ENCODE assay signal across 8 mouse cellular contexts in the genomic region with DNA sequence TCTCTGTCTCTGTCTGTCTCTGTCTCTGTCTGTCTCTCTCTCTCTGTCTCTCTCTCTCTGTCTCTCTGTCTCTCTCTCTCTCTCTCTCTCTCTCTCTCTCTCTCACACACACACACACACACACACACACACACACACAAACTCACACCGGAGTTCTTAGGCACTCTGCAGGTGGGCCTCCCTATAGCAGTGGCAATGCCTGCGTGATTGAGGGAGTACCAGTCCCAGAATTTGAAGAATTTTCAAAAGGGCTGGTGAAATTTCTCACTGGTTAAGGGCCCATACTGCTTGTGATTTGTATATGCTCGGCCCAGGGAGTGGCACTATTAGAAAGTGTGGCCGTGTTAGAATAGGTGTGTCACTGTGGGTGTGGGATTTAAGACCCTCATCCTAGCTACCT. TPM values are rescaled to one million over a fixed set of nuclear protein-coding genes. Genes with fewer than 3 reads are reported as not detected.
DNase-seq lines count a peak whose midpoint lies in the region; ATAC-seq lines count a peak whose summit lies in the region.
"Not testable (repeated sequence)": the region's sequence is repeated elsewhere in the genome, so short reads cannot be mapped to it uniquely, and the experiment has no call there.

No protein-coding gene starts in this region.

- not testable (repeated sequence) for H3K9me3 ChIP-seq in forebrain, embryonic 10.5 days; heart, embryonic 14.5 days (ENCODE audit: control insufficient read depth, low read length); intestine, embryonic 16.5 days (ENCODE audit: control insufficient read depth, low read length); limb, embryonic 15.5 days; megakaryocyte, embryonic 14.5 days; neural tube, embryonic 15.5 days (replicated peaks)

- H3K4me1 ChIP-seq in forebrain, embryonic 10.5 days = peaks cover 15% of the 10 kb centered on the region
- peaks cover 11 to 25% of the 10 kb centered on the region in 2 experiments for H3K4me1 ChIP-seq in heart, embryonic 14.5 days (ENCODE audit: control insufficient read depth in 2 of 2, insufficient read depth in 2 of 2, low read length in 2 of 2)
- not testable (repeated sequence) for H3K4me1 ChIP-seq in intestine, embryonic 16.5 days (ENCODE audit: control insufficient read depth, insufficient read depth, low read length)
- H3K4me1 ChIP-seq in limb, embryonic 15.5 days = peaks cover 11% of the 10 kb centered on the region; the same call in 1 of the 2 replicates
- H3K4me1 ChIP-seq in megakaryocyte, embryonic 14.5 days = peaks cover 43% of the 10 kb centered on the region
- peaks cover 17% of the 10 kb centered on the region for H3K4me1 ChIP-seq in neural tube, embryonic 15.5 days

- H3K4me3 ChIP-seq in forebrain, embryonic 10.5 days = peak overlapping the region; percentile 71
- peak overlapping the region; percentile 64 to 82 for H3K4me3 ChIP-seq in heart, embryonic 14.5 days (ENCODE audit: control insufficient read depth in 1 of 2, insufficient read depth in 1 of 2, low read depth in 1 of 2, low read length in 2 of 2)
- peak overlapping the region; percentile 74 for H3K4me3 ChIP-seq in intestine, embryonic 16.5 days (ENCODE audit: low read length)
- peak overlapping the region; percentile 60 for H3K4me3 ChIP-seq in limb, embryonic 15.5 days
- H3K4me3 ChIP-seq in megakaryocyte, embryonic 14.5 days (replicated peaks) = peak overlapping the region; percentile 93
- H3K4me3 ChIP-seq in neural tube, embryonic 15.5 days (replicated peaks) = peak overlapping the region; percentile 62

- peak overlapping the region; percentile 76 for H3K9ac ChIP-seq in heart, embryonic 14.5 days (ENCODE audit: low read length)
- H3K9ac ChIP-seq in intestine, embryonic 16.5 days (ENCODE audit: low read depth, low read length) = peak overlapping the region; percentile 79
- 0 out of 2 replicates have a peak overlapping the region, but pooled peaks have one; percentile 52 for H3K9ac ChIP-seq in limb, embryonic 15.5 days
- H3K9ac ChIP-seq in neural tube, embryonic 15.5 days (replicated peaks) = peak overlapping the region; percentile 71

- DNase-seq in A20 (ENCODE audit: low read depth, low spot score) = peak; percentile 22
- DNase-seq in cerebellum, adult 18-20 months = peak; percentile 8 to 24
- DNase-seq in forebrain, embryonic 10.5 days (ENCODE audit: extremely low spot score, low spot score) = not testable (repeated sequence)

- H3K4me2 ChIP-seq in heart, embryonic 14.5 days (ENCODE audit: low read length) = peak overlapping the region; percentile 89
- H3K4me2 ChIP-seq in intestine, embryonic 16.5 days (ENCODE audit: low read depth, low read length) = peak overlapping the region; percentile 84
- H3K4me2 ChIP-seq in limb, embryonic 15.5 days = peak overlapping the region; percentile 88
- H3K4me2 ChIP-seq in neural tube, embryonic 15.5 days = peak overlapping the region; percentile 74

- H3K27ac ChIP-seq in forebrain, embryonic 10.5 days = peak overlapping the region; percentile 85
- H3K27ac ChIP-seq in heart, embryonic 14.5 days (replicated peaks in 1 of 2; ENCODE audit: control insufficient read depth in 1 of 2, insufficient read depth in 1 of 2, low read depth in 2 of 2, low read length in 2 of 2) = peak overlapping the region in 1 of 2 experiments; percentile 15; a peak in 1 of 4 replicates
- not testable (repeated sequence) for H3K27ac ChIP-seq in intestine, embryonic 16.5 days (ENCODE audit: low read length); limb, embryonic 15.5 days; neural tube, embryonic 15.5 days (replicated peaks)

- H3K36me3 ChIP-seq in forebrain, embryonic 10.5 days (replicated peaks) = peaks cover 12% of the 10 kb centered on the region
- H3K36me3 ChIP-seq in heart, embryonic 14.5 days (ENCODE audit: control insufficient read depth, insufficient read depth, low read length) = peaks cover 30% of the 10 kb centered on the region
- not testable (repeated sequence) for H3K36me3 ChIP-seq in intestine, embryonic 16.5 days (ENCODE audit: control insufficient read depth, insufficient read depth, low read length); limb, embryonic 15.5 days; neural tube, embryonic 15.5 days
- peaks cover 36% of the 10 kb centered on the region for H3K36me3 ChIP-seq in megakaryocyte, embryonic 14.5 days (replicated peaks; ENCODE audit: low read length)

- peaks cover 11% of the 10 kb centered on the region for H3K27me3 ChIP-seq in forebrain, embryonic 10.5 days (ENCODE audit: poor library complexity, severe bottlenecking)
- H3K27me3 ChIP-seq in heart, embryonic 14.5 days (ENCODE audit: control insufficient read depth, insufficient read depth, low read length); intestine, embryonic 16.5 days (replicated peaks; ENCODE audit: control insufficient read depth, insufficient read depth, low read length); limb, embryonic 15.5 days; megakaryocyte, embryonic 14.5 days (replicated peaks); neural tube, embryonic 15.5 days (replicated peaks): not testable (repeated sequence)

- 56% methylated on average over 4 of the region's 4 CpGs for WGBS in forebrain, embryonic 10.5 days
- WGBS in heart, embryonic 14.5 days = 52% methylated on average over 4 of the region's 4 CpGs
- WGBS in intestine, embryonic 16.5 days = 51% methylated on average over 4 of the region's 4 CpGs
- WGBS in limb, embryonic 15.5 days = 50% methylated on average over 4 of the region's 4 CpGs
- WGBS in neural tube, embryonic 15.5 days = 51% methylated on average over 4 of the region's 4 CpGs

- not testable (repeated sequence) for ATAC-seq in heart, embryonic 14.5 days (ENCODE audit: insufficient number of reproducible peaks, insufficient read depth, low FRiP score, low read depth); limb, embryonic 15.5 days (ENCODE audit: insufficient number of reproducible peaks, low FRiP score, low TSS enrichment, low read depth); neural tube, embryonic 15.5 days (ENCODE audit: low FRiP score)
- 0 out of 2 replicates have a peak, but pooled peaks have one; percentile 10 for ATAC-seq in intestine, embryonic 16.5 days

RNA-seq across cellular contexts. Expression of a gene that starts 2.2 kb away (rescaled TPM):
- 23.7 and 25.3 TPM in 2 replicates for polyA plus RNA-seq in forebrain, embryonic 10.5 days (2016; fragmentation: Nextera tagmentation; extraction: Ambion mirVana)
- 87.8 and 103 TPM in 2 replicates for polyA plus RNA-seq in heart, embryonic 14.5 days (2014; fragmentation: Nextera tagmentation; extraction: Ambion mirVana)
- 232 and 330 TPM in 2 replicates for polyA plus RNA-seq in intestine, embryonic 16.5 days (2015; fragmentation: Nextera tagmentation; extraction: Ambion mirVana)
- 64.0 and 64.6 TPM in 2 replicates for polyA plus RNA-seq in limb, embryonic 15.5 days (2015; fragmentation: Nextera tagmentation; extraction: Ambion mirVana)
- polyA plus RNA-seq in megakaryocyte, embryonic 14.5 days (2012; ENCODE audit: insufficient read depth, low replicate concordance) = 5.2 TPM in 1 of 2 replicates, not detected in the other
- 49.3 and 55.8 TPM in 2 replicates for polyA plus RNA-seq in neural tube, embryonic 15.5 days (2015; fragmentation: Nextera tagmentation; extraction: Ambion mirVana)

RNA-seq across cellular contexts. Expression of a gene that starts 27.3 kb away (rescaled TPM):
- 13.4 and 14.2 TPM in 2 replicates for polyA plus RNA-seq in forebrain, embryonic 10.5 days (2016; fragmentation: Nextera tagmentation; extraction: Ambion mirVana)
- polyA plus RNA-seq in heart, embryonic 14.5 days (2014; fragmentation: Nextera tagmentation; extraction: Ambion mirVana) = 78.8 and 80.1 TPM in 2 replicates
- polyA plus RNA-seq in intestine, embryonic 16.5 days (2015; fragmentation: Nextera tagmentation; extraction: Ambion mirVana) = 10.0 and 11.5 TPM in 2 replicates
- 25.5 and 29.3 TPM in 2 replicates for polyA plus RNA-seq in limb, embryonic 15.5 days (2015; fragmentation: Nextera tagmentation; extraction: Ambion mirVana)
- polyA plus RNA-seq in megakaryocyte, embryonic 14.5 days (2012; ENCODE audit: insufficient read depth, low replicate concordance) = 1.5 and 2.3 TPM in 2 replicates
- 8.1 and 12.1 TPM in 2 replicates for polyA plus RNA-seq in neural tube, embryonic 15.5 days (2015; fragmentation: Nextera tagmentation; extraction: Ambion mirVana)

RNA-seq across cellular contexts. Expression of a gene that starts 51.2 kb away (rescaled TPM):
- 5.0 and 6.0 TPM in 2 replicates for polyA plus RNA-seq in forebrain, embryonic 10.5 days (2016; fragmentation: Nextera tagmentation; extraction: Ambion mirVana)
- 4.1 TPM in 2 replicates for polyA plus RNA-seq in heart, embryonic 14.5 days (2014; fragmentation: Nextera tagmentation; extraction: Ambion mirVana)
- 3.1 and 3.3 TPM in 2 replicates for polyA plus RNA-seq in intestine, embryonic 16.5 days (2015; fragmentation: Nextera tagmentation; extraction: Ambion mirVana)
- 3.5 and 3.9 TPM in 2 replicates for polyA plus RNA-seq in limb, embryonic 15.5 days (2015; fragmentation: Nextera tagmentation; extraction: Ambion mirVana)
- 1.3 TPM in 1 of 2 replicates, not detected in the other for polyA plus RNA-seq in megakaryocyte, embryonic 14.5 days (2012; ENCODE audit: insufficient read depth, low replicate concordance)
- polyA plus RNA-seq in neural tube, embryonic 15.5 days (2015; fragmentation: Nextera tagmentation; extraction: Ambion mirVana) = 2.0 and 2.4 TPM in 2 replicates

RNA-seq across cellular contexts. Expression of a gene that starts 51.4 kb away (rescaled TPM):
- 16.3 and 18.5 TPM in 2 replicates for polyA plus RNA-seq in forebrain, embryonic 10.5 days (2016; fragmentation: Nextera tagmentation; extraction: Ambion mirVana)
- 26.2 and 28.2 TPM in 2 replicates for polyA plus RNA-seq in heart, embryonic 14.5 days (2014; fragmentation: Nextera tagmentation; extraction: Ambion mirVana)
- 20.9 and 22.4 TPM in 2 replicates for polyA plus RNA-seq in intestine, embryonic 16.5 days (2015; fragmentation: Nextera tagmentation; extraction: Ambion mirVana)
- polyA plus RNA-seq in limb, embryonic 15.5 days (2015; fragmentation: Nextera tagmentation; extraction: Ambion mirVana) = 27.8 and 28.5 TPM in 2 replicates
- polyA plus RNA-seq in megakaryocyte, embryonic 14.5 days (2012; ENCODE audit: insufficient read depth, low replicate concordance) = 3.0 and 7.9 TPM in 2 replicates
- polyA plus RNA-seq in neural tube, embryonic 15.5 days (2015; fragmentation: Nextera tagmentation; extraction: Ambion mirVana) = 25.7 and 25.8 TPM in 2 replicates
